Mouse (Mus musculus) lung, embryonic 16.5 days (tissue): ENCODE measurements at regions not wholly inside any gene's neighbourhood (a gene's known extent, or its start where the extent isn't known, plus 50 kb on each side); places are given as distances from the start of the nearest gene placed in this dataset.

Experiments used
- ATAC-seq: fragments of 200-750 bp; cut with Nextera tagmentation; 2 replicates; pipeline ENCODE4 v1.8.0; 2017; ENCODE audit warnings: low read depth, mild to moderate bottlenecking, moderate library complexity
- H3K27ac ChIP-seq: fragments of 300-500 bp; sonication (generic); 2 replicates; pipeline ENCODE4 v1.5.1; 2014; ENCODE audit warnings: mild to moderate bottlenecking, control low read depth, low read length
- H3K27me3 ChIP-seq: fragments of 300-500 bp; sonication (generic); 2 replicates; pipeline ENCODE4 v1.6.1; 2014; ENCODE audit warnings: low read depth, low read length, mixed read lengths; ENCODE audit not compliant: control insufficient read depth, insufficient read depth
- H3K36me3 ChIP-seq: fragments of 300-500 bp; sonication (generic); 2 replicates; pipeline ENCODE4 v1.6.1; 2014; ENCODE audit warnings: low read length; ENCODE audit not compliant: control insufficient read depth, insufficient read depth
- H3K4me1 ChIP-seq: fragments of 300-500 bp; sonication (generic); replicated peaks from 2 replicates; pipeline ENCODE4 v1.6.1; 2014; ENCODE audit warnings: low read length, mixed read lengths; ENCODE audit not compliant: control insufficient read depth, insufficient read depth
- H3K4me2 ChIP-seq: fragments of 300-500 bp; sonication (generic); 2 replicates; pipeline ENCODE4 v1.6.1; 2014; ENCODE audit warnings: low read depth, low read length, control low read depth
- H3K4me3 ChIP-seq: fragments of 300-500 bp; sonication (generic); 2 replicates; pipeline ENCODE4 v1.5.1; 2014; ENCODE audit warnings: mild to moderate bottlenecking, low read length, control low read depth
- H3K9ac ChIP-seq: fragments of 300-500 bp; sonication (generic); 2 replicates; pipeline ENCODE4 v1.6.1; 2014; ENCODE audit warnings: low read length, control low read depth
- H3K9me3 ChIP-seq: fragments of 300-500 bp; sonication (generic); 2 replicates; pipeline ENCODE4 v1.6.1; 2016; ENCODE audit warnings: low read length; ENCODE audit not compliant: control insufficient read depth
- WGBS: fragments of 180-500 bp; shearing (Covaris S2); extraction: QIAGEN DNeasy Blood & Tissue Kit; methylation state at CpG from one replicate; pipeline ENCODE4 v1.1.7; 2014; 5-methylcytosine and 5-hydroxymethylcytosine counted together

DNA sequence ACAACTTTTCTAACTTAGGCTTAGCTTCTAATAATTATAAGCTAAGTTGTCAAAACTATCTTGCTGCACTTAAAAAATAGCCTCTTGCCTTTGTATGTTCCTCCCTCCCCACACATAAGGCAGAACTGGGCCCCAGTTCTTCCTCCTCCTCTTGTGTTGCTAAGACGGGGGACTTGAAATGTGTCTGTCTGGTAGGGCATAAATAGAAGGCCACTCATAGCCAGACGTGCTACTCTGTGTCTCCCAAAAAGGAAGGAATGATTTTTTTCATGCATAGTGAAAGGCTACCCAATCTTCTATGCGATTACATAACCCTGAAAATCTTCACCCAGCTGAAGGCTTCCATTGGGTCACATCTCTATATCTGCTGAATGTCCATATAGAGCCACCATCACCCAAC is 183.5 kb downstream of the Hsfy2 start:
- no peak overlapping the region for H3K4me3 ChIP-seq
- no peaks in the 10 kb centered on the region for H3K36me3 ChIP-seq
- no peak overlapping the region for H3K9ac ChIP-seq
- 72% methylated on average over 3 of the region's 3 CpGs for WGBS
- no peak overlapping the region for H3K27ac ChIP-seq
- H3K4me2 ChIP-seq, result no peak overlapping the region
- H3K4me1 ChIP-seq, result no peaks in the 10 kb centered on the region
- H3K9me3 ChIP-seq, result no peaks in the 10 kb centered on the region
- H3K27me3 ChIP-seq, result no peaks in the 10 kb centered on the region
- no peak for ATAC-seq

DNA sequence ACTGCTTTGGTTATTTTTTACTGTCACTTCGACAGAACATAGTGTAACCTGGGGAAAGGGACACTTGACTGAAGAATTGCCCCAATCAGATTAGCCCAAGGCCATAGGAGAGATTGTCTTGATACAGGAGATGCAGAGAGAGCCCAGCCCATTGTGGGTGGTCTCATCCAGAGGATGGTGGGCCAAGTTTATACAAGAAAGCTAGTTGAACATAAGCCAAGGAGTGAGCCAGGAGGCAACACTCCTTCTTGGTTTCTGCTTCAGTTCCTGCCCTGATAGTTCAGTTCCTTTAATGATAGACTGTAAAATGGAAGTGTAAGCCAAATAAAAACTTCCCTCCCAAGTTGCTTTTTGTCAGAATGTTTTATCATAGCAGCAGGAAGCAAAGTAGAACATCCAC is 194.4 kb downstream of the Hsfy2 start:
- Histone ChIP-seq H3K36me3 (no peaks in the 10 kb centered on the region), H3K4me1 (no peaks in the 10 kb centered on the region), H3K27ac (no peak overlapping the region), H3K9ac (no peak overlapping the region), H3K27me3 (no peaks in the 10 kb centered on the region), H3K4me2 (no peak overlapping the region), H3K9me3 (no peaks in the 10 kb centered on the region), H3K4me3 (no peak overlapping the region)
- 64% methylated on average over 1 of the region's 1 CpGs for WGBS
- peak; percentile 60 for ATAC-seq

DNA sequence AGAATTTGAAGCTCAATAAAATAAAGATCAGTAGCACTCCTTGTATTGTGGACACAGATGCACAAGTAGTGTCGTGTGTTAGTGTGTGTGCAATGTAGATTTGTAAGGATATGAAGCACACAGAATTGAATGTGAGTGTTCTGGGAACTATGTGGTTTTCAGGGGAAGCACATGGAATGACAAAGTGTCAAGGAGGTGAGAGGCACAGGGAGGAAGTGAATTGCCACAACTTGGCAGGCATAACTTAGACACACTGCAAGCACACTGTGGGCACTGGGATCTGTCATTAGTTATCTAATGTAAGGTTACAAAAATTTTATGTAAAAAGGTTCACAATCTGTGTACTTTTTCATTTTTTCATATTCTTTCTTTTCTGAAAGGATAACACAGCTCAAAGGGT is 230.4 kb downstream of the Hsfy2 start:
- Histone ChIP-seq H3K4me1 (no peaks in the 10 kb centered on the region), H3K4me2 (no peak overlapping the region), H3K36me3 (no peaks in the 10 kb centered on the region), H3K9ac (no peak overlapping the region), H3K27me3 (no peaks in the 10 kb centered on the region), H3K4me3 (no peak overlapping the region), H3K27ac (no peak overlapping the region), H3K9me3 (no peaks in the 10 kb centered on the region)
- ATAC-seq, result no peak
- WGBS, result 70% methylated on average over 1 of the region's 1 CpGs

DNA sequence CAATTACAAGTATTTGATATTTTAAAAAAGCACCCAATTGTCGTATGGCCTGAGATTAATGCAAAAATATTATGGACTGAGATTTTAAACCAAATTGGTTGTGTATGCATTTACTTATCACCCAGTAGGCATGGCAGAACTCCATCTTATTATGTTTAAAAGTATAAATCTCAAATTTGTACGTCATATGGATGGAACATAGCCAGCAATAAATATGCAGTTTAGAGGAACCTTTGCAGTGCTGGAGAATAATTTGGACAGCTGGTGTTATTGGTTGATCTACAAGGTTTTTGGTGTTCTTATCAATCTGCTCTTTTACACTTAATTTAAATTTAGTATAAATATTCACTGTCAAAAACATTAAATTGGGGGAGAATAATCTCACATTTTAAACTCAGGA is 233.9 kb downstream of the Hsfy2 start:
- Histone ChIP-seq H3K4me3 (no peak overlapping the region), H3K4me1 (no peaks in the 10 kb centered on the region), H3K27ac (no peak overlapping the region), H3K9ac (no peak overlapping the region), H3K9me3 (no peaks in the 10 kb centered on the region), H3K27me3 (no peaks in the 10 kb centered on the region), H3K36me3 (no peaks in the 10 kb centered on the region), H3K4me2 (no peak overlapping the region)
- no peak for ATAC-seq
- WGBS, result 63% methylated on average over 2 of the region's 2 CpGs

DNA sequence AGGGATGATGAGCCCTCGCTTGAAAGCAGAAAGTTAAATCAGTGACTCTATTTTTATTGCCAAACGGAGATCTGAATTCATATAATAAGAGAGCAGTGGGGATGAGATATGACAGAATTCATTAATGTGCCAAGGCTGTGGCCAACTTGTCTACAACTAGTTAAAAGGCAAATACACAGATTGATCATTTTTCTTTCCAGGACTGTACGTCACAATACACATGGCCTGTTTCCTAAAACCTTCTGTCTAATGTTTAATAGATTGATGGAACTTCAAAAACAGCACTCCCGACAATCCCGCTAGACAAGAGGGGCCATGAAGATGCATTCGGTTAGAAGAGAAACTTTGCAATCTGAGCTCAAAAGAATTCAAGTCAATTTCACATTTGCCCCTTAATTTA is 241.4 kb downstream of the Hsfy2 start:
- 71% methylated on average over 6 of the region's 6 CpGs for WGBS
- Histone ChIP-seq H3K36me3 (no peaks in the 10 kb centered on the region), H3K4me2 (no peak overlapping the region), H3K27me3 (no peaks in the 10 kb centered on the region), H3K27ac (no peak overlapping the region), H3K4me3 (no peak overlapping the region), H3K4me1 (no peaks in the 10 kb centered on the region), H3K9me3 (no peaks in the 10 kb centered on the region), H3K9ac (no peak overlapping the region)
- ATAC-seq, result no peak

DNA sequence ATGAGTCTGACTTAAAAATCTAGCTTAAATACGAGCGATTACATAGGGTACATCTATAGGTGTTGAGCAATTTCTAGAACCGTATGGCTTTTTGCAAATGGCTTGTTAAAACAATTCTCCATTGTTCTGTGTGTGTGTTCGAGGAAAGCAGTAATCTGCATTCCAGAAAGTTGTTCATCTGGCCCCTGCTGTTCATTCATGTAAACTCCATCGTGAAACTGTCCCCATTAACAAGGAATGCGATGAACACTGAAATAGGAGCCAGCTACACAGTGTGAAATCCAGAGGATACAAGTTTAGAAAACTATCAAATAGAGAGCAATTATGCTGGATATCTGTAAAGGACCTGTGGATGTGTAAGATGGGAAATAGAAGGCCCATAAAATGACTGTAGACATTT is 250.1 kb downstream of the Hsfy2 start:
- H3K4me3 ChIP-seq, result no peak overlapping the region
- no peaks in the 10 kb centered on the region for H3K36me3 ChIP-seq
- no peak overlapping the region for H3K4me2 ChIP-seq
- no peak overlapping the region for H3K27ac ChIP-seq
- 61% methylated on average over 6 of the region's 6 CpGs for WGBS
- H3K9me3 ChIP-seq, result no peaks in the 10 kb centered on the region
- no peaks in the 10 kb centered on the region for H3K4me1 ChIP-seq
- H3K27me3 ChIP-seq, result no peaks in the 10 kb centered on the region
- no peak for ATAC-seq
- H3K9ac ChIP-seq, result no peak overlapping the region

DNA sequence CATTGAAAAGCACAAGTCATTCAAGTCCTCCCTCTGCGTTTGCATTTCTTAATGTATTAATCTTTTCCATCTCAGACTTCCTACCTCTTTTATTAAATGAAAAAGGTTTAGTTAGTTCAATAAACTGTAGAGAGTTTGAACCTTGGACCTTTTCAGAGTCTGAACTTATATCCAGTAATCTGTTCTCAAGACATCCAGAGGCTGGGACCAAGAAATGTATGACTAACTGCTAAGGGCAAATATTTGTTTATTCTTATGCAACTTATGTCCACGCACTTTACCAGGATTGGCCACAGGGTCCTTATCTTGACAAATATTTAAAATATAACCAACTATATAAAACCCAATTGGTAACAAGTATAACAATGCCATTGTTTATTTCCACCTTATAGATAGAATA is 270.9 kb downstream of the Hsfy2 start:
- Histone ChIP-seq H3K4me2 (no peak overlapping the region), H3K9ac (no peak overlapping the region), H3K36me3 (no peaks in the 10 kb centered on the region), H3K27ac (no peak overlapping the region), H3K9me3 (no peaks in the 10 kb centered on the region), H3K27me3 (no peaks in the 10 kb centered on the region), H3K4me3 (no peak overlapping the region), H3K4me1 (no peaks in the 10 kb centered on the region)
- WGBS, result 76% methylated on average over 2 of the region's 2 CpGs
- ATAC-seq, result no peak

DNA sequence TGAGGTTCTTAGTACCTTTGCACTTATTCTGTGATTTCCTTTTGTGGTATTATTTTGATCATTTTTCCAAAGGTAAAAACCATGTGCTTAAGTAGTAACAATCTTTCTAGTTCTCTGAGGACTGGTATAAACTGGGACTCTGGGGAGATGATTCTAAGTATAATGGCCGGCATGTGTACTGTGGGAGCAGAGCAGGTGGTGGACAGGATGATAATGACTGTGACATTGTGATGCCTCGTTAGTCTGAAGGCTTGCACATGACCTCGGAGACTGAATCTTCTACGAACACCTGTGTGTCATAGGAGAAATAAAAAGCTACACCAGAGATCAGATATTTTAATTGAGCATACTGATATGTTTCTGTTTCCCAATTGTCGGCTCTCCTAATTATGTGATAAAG is 276.4 kb downstream of the Hsfy2 start:
- no peaks in the 10 kb centered on the region for H3K36me3 ChIP-seq
- no peaks in the 10 kb centered on the region for H3K4me1 ChIP-seq
- no peak for ATAC-seq
- H3K27ac ChIP-seq, result no peak overlapping the region
- 73% methylated on average over 5 of the region's 5 CpGs for WGBS
- H3K9me3 ChIP-seq, result no peaks in the 10 kb centered on the region
- no peak overlapping the region for H3K9ac ChIP-seq
- H3K27me3 ChIP-seq, result no peaks in the 10 kb centered on the region
- no peak overlapping the region for H3K4me2 ChIP-seq
- no peak overlapping the region for H3K4me3 ChIP-seq

DNA sequence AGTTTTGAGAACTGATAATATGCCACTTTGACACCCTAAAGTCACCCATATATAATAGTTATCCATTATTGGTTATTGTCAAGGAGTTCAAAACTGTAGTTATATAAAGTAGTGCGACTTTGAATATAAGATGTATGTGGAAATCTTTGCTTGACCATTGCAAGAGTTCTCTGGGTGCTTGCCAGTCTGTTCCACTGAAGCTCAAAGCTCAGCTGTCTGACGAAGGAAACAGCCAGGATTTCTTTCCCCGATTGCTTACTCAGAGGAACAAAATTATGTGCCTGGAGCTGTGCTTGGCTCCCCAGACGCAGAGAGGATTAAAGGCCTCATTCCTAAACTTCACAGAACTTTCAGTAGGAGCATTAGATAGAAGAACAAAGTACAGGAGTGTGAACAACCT is 290.6 kb downstream of the Hsfy2 start:
- Histone ChIP-seq H3K27me3 (no peaks in the 10 kb centered on the region), H3K4me1 (no peaks in the 10 kb centered on the region), H3K4me2 (no peak overlapping the region), H3K36me3 (no peaks in the 10 kb centered on the region), H3K4me3 (no peak overlapping the region), H3K9me3 (no peaks in the 10 kb centered on the region), H3K9ac (no peak overlapping the region), H3K27ac (0 out of 2 replicates have a peak overlapping the region, but pooled peaks have one; percentile 21)
- WGBS, result 47% methylated on average over 4 of the region's 4 CpGs
- peak; percentile 71; the same call in 1 of the 2 replicates for ATAC-seq

DNA sequence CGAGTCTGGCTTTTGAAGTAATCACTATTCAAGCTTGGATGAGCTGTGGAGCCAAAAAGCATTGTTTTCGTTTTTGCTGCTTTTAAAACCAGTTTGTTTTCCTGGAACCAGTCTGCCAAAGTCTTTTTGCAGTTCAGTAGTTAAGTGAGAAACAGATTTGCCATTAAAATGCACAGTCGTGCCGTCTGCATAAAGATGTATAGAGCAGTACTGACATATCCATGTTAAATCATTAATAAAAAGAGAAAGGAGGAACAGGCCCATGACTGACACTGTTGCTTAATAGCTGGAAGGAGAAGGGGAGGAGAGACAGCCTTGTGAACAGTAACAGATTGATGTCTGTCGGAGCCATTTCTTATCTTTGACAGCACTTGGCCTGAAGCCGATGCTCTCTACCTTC is 292.3 kb downstream of the Hsfy2 start:
- Histone ChIP-seq H3K9me3 (no peaks in the 10 kb centered on the region), H3K4me1 (no peaks in the 10 kb centered on the region), H3K9ac (no peak overlapping the region), H3K27me3 (no peaks in the 10 kb centered on the region), H3K27ac (no peak overlapping the region), H3K36me3 (no peaks in the 10 kb centered on the region), H3K4me2 (no peak overlapping the region), H3K4me3 (no peak overlapping the region)
- peak; percentile 61; the same call in 1 of the 2 replicates for ATAC-seq
- 47% methylated on average over 6 of the region's 6 CpGs for WGBS
